Mouse (Mus musculus): ENCODE data around the gene Olfr287.

Olfr287 gene

DNA sequence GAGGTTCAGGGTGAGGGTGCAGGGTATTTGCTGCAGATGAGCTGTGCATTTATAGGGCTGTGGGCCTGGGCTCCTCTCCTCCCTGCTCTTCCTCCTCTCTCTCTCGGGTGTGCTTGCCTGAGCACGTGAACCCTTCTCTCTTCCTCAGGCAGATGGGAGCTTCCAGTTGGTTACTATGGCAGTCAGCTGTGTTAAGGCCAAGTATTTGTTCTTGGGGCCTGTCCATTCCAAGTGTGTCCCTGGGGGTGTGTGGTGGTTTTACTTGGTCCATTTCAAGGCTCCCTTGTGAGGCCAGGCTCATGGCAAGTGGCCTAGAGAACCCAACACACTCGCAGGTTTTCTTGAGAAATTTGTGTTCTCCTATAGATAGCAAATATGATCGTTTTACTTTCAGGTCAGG, at the start of gene Olfr287, which contains the start of gene Gm44579:
Gene Olfr287 (minus strand): TSS at position 180 of the 400 bp plus-strand sequence.
Gene Gm44579 (minus strand): TSS at position 101 of the 400 bp plus-strand sequence.
- DNase-seq (ENCODE audit: low spot score in 2 of 2), result peak in 1 of 2 experiments; percentile 6

- DNase-seq (ENCODE audit: low spot score in 2 of 2), result no peak
Observed at GRCm38 (mm10) chr15:98257776-98258175, 36.9 kb upstream of the Olfr287 start.

GRCm38 (mm10) chr15:98257193-98257592, 36.3 kb upstream of the Olfr287 start, which contains the start of gene H1fnt:
H1fnt (minus strand) TSS chr15:98257293.
- no peak for DNase-seq (ENCODE audit: low spot score in 2 of 2)

GRCm38 (mm10) chr15:98256271-98256670, 35.4 kb upstream of the Olfr287 start:
- DNase-seq (ENCODE audit: low spot score in 2 of 2), result no peak

GRCm38 (mm10) chr15:98235442-98235841, 14.6 kb upstream of the Olfr287 start:
- no peak for DNase-seq (ENCODE audit: low spot score in 2 of 2)

GRCm38 (mm10) chr15:98234350-98234749, 13.5 kb upstream of the Olfr287 start, which contains the start of gene Olfr286:
Olfr286 (minus strand) TSS chr15:98234450.
- no peak for DNase-seq (ENCODE audit: low spot score in 2 of 2)

DNA sequence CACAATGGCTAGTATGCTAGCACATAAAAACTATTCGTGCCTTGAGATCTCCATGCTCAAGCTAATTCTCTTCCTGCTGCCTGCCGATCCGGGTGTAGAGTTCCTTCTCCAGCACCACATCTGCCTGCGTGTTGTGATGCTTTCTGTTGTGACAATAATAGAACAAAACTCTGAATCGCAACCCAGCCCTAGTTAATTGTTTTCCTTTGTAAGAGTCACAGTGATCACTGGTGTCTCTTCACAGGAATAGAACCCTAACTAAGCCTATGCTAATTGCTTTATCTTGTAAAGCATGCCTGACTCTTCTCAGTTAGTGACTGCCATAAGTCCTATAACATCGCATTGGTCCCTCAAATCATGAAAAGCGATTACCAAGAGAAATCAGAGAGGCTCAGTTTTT, 5.2 kb upstream of the Olfr287 start:
- DNase-seq (ENCODE audit: low spot score in 2 of 2), result no peak

GRCm38 (mm10) chr15:98225610-98226009, 4.8 kb upstream of the Olfr287 start:
- DNase-seq (ENCODE audit: low spot score in 2 of 2), result no peak

GRCm38 (mm10) chr15:98222377-98222776, 1.5 kb upstream of the Olfr287 start:
- no peak for DNase-seq (ENCODE audit: low spot score in 2 of 2)

- DNase-seq (ENCODE audit: low spot score in 2 of 2), result no peak
Observed at GRCm38 (mm10) chr15:98214130-98214529, 6.7 kb downstream of the Olfr287 start.

DNA sequence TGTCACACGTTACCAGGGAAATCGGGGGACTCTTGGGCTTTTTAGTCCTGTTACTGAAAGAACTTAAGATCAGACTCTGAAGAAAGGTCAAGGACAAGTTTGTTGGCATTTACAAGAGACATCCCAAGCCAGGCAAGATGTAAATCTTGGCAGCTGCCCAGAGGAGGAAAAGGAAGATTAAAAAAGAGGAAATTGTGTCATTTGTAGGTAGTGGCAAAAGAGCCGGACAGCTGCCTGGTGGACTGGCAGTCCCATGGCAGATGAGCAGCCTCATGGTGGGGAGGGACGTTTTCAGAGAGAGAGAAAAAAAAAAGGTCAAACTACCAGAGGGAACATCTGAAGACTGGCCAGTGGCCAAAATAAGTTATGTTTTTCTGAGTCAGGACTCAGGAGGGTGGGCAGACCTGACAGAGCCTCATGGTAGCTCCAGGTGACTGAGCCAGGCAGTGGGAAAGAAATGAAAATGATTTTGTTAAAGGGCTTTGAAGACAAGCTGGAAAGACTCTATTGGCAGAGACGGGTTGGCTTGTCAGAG, 7.5 kb downstream of the Olfr287 start:
- DNase-seq (ENCODE audit: low spot score in 2 of 2), result no peak

GRCm38 (mm10) chr15:98209676-98210075, 11.2 kb downstream of the Olfr287 start:
- DNase-seq (ENCODE audit: low spot score in 2 of 2), result no peak

GRCm38 (mm10) chr15:98195442-98195841, 25.4 kb downstream of the Olfr287 start, which contains the start of gene Olfr288:
Olfr288 (minus strand) TSS chr15:98195542.
- no peak for DNase-seq (ENCODE audit: low spot score in 2 of 2)

DNA sequence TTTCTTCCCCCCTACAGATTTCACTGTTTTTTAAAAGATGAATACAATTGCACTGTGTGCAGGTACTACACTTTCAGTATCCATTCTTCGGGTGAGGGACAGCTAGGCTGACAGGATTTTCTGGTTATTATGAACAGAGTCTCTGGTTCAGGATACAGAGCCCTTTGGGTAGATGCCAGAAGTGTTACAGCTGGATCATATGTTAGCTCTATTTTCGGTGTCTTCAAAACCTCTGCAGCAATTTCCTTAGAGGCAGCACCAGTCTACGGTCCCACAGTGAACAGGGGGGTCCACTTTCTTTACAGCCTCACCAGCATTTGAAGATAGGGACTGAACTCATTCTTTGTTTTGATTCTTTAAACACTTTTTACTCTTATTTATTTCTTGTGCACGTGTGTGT, 36.4 kb downstream of the Olfr287 start:
- DNase-seq (ENCODE audit: low spot score in 2 of 2), result no peak

- no peak for DNase-seq (ENCODE audit: low spot score in 2 of 2)
Observed at GRCm38 (mm10) chr15:98181856-98182570, 38.8 kb downstream of the Olfr287 start.

DNA sequence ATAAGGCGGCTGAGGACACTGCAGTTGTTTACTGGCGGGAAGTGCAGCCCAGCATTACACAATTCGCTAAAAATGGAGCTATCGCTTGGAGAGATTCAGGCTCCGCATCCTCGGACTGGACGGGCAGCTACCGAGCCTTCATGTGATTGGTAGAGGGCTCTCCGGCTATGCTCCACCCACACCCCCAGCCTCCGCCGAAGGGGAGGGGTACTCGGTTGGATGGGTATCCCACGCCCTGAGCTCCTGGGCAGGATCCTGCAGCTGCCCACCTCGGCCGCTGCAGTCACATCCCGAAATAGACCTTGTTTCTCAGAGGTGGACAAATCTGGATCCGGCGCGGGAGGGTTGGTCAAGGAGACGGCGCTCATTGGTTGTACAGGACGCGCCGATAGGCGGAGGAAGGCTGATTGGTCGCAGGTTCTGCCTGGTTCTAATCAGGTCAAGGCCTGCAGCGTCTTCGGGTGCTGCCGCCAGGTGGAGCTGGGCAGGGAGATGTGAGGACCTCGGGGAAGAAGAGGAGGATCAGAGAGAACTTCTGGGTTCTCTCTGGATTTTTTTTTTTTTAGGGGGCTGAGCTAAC, 39.6 kb downstream of the Olfr287 start:
- peak; percentile 93 to 96 for DNase-seq (ENCODE audit: low spot score in 2 of 2)

- no peak for DNase-seq (ENCODE audit: low spot score in 2 of 2)
Observed at GRCm38 (mm10) chr15:98180567-98181131, 40.2 kb downstream of the Olfr287 start.

- no peak for DNase-seq (ENCODE audit: low spot score in 2 of 2)
Observed at GRCm38 (mm10) chr15:98177320-98177719, 43.5 kb downstream of the Olfr287 start.

GRCm38 (mm10) chr15:98173821-98174220, 47.0 kb downstream of the Olfr287 start:
- peak; percentile 73 to 89 for DNase-seq (ENCODE audit: low spot score in 2 of 2)

DNA sequence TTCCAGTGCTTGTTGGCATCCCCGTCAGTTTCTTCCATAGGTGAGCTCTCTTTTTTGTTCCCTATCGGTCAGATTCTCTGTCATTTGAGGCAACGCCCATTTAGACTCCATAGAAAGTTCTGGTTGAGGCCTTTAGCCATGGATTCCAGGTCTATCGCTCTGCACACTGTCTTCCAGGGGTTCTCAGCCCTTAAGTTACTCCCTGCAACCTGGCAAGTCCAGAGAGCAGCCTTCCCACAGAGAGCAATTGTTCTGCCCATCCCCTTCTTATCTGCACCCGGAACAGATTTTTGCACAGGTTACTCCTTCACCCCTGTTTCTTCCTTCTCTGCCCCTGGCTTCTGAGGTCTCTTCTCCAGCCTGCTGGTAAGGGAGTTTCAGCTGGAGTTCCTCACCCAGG, 48.7 kb downstream of the Olfr287 start:
- no peak for DNase-seq (ENCODE audit: low spot score in 2 of 2)

GRCm38 (mm10) chr15:98170917-98171316, 49.9 kb downstream of the Olfr287 start:
- DNase-seq (ENCODE audit: low spot score in 2 of 2), result no peak

DNA sequence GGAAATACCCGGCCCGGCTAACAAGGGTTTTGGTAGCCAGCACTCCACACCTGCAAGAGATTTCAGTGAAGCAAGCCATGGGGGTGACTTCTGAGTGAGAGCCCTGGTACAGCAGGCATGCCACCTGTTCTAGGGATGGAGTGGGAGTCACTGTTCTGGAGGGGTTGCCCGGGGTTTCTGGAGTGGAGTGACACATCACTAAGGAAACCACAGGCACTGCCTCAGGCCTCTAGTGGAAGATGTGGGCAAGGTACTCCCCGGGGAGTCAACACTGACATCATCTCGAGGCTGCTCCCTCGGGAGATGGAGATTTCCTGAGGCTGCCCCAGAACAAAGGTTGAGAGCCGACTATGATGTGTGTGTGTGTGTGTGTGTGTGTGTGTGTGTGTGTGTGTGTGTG, 50.5 kb downstream of the Olfr287 start:
- peak; percentile 58 to 63 for DNase-seq (ENCODE audit: low spot score in 2 of 2)

- no peak for DNase-seq (ENCODE audit: low spot score in 2 of 2)
Observed at GRCm38 (mm10) chr15:98168622-98169004, 52.2 kb downstream of the Olfr287 start.

Data from frontal cortex, postnatal 36 days (tissue).